17 mouse cellular contexts compared by ENCODE assay signal in the genomic region with DNA sequence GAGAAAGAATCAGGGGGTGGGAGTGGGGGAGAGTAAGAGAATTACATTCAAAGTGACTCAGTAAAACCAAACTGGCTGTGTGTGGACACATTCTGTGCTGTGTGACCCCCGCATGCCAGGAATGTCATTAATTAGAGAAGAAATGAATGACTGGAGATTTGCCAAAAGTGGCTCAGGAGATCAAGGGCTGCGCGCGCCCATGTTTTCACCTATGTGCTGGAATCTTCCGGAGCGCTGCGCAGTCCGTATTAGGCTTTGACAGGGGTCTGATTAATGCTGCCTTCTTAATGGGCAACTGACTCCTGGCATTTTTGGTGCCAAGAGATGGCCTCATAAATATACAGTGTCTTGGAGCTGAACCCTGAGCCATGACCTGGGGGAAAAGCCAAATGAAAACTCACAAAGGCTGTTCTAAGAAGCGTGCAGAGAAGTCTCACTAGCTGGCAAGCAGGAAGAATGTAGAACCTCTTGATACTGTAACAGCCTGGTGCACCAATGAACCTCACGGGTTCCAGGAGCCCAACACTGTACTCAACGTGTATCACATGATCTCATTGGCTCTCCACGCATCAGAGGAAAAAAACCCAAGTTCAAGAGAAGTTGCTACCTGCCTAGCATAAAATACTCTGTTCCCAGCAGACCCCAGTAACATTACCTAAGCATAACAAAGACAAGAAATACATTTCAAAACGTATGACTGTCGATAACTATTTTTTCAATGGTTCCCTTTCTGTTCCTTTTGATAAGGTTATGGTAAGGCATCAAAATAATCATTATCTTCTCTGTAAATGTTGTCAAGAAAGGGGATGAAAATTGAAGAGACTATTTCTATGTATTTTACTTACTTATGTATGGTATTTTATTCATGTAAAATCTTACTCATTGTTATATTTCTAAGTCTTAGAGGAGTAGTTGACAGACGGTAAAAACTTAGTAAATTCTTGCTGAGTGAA.
A peak's percentile ranks its signal among the peaks of the same experiment; 100 is the strongest.
DNase-seq lines count a peak whose midpoint lies in the region; ATAC-seq and TF ChIP-seq lines count a peak whose summit lies in the region.
"Had no signal": no experiment of that assay in that cellular context is flagged by ENCODE, and none has a peak within 500 bp of the region (broad histone marks: within the 10 kb centered on the region; RNA-seq: fewer than 3 reads in every experiment).

No protein-coding gene starts in this region.

- peak; percentile 17 for DNase-seq in forebrain, embryonic 14.5 days (ENCODE audit: low spot score)
- DNase-seq in forebrain, postnatal 0 days = no peak
- peak; percentile 42 for DNase-seq in kidney, postnatal 0 days (ENCODE audit: low spot score)
- DNase-seq in kidney, adult 9 months = no peak
- DNase-seq in retina, postnatal 1 day = peak; percentile 47
- no peak for DNase-seq in retina, embryonic 14.5 days (ENCODE audit: low spot score)
- DNase-seq: cerebellum, adult 2 months; gastrocnemius, postnatal 25 days; lung, adult 18-20 months; thymus, postnatal 25 days had no signal

- TF ChIP-seq CTCF in forebrain, postnatal 0 days (IDR thresholded peaks at IDR 0.05; ENCODE audit: low read depth) = no peak
- no peak for TF ChIP-seq CTCF in kidney, postnatal 0 days (IDR thresholded peaks at IDR 0.05; ENCODE audit: low read depth)

- H3K9me3 ChIP-seq in forebrain, embryonic 14.5 days (replicated peaks; ENCODE audit: control insufficient read depth, low read length) = no peaks in the 10 kb centered on the region
- H3K9me3 ChIP-seq in forebrain, postnatal 0 days (ENCODE audit: low read length) = no peaks in the 10 kb centered on the region
- no peaks in the 10 kb centered on the region for H3K9me3 ChIP-seq in kidney, postnatal 0 days (replicated peaks; ENCODE audit: low read length)
- no peaks in the 10 kb centered on the region for H3K9me3 ChIP-seq in neural tube, embryonic 15.5 days (replicated peaks)
- H3K9me3 ChIP-seq: forebrain, embryonic 12.5 days; midbrain, embryonic 13.5 days had no signal

- H3K9ac ChIP-seq in forebrain, embryonic 14.5 days (ENCODE audit: low read length) = no peak overlapping the region
- H3K9ac ChIP-seq in forebrain, postnatal 0 days = no peak overlapping the region
- H3K9ac ChIP-seq in kidney, postnatal 0 days (ENCODE audit: low read depth, low read length) = no peak overlapping the region
- no peak overlapping the region for H3K9ac ChIP-seq in neural tube, embryonic 15.5 days (replicated peaks)
- H3K9ac ChIP-seq: forebrain, embryonic 12.5 days; midbrain, embryonic 13.5 days had no signal

- H3K4me3 ChIP-seq in forebrain, embryonic 14.5 days (ENCODE audit: low read depth, low read length) = no peak overlapping the region
- no peak overlapping the region for H3K4me3 ChIP-seq in forebrain, postnatal 0 days (ENCODE audit: low read depth, low read length)
- H3K4me3 ChIP-seq in kidney, postnatal 0 days (replicated peaks; ENCODE audit: low read depth, low read length) = no peak overlapping the region
- no peak overlapping the region for H3K4me3 ChIP-seq in neural tube, embryonic 15.5 days (replicated peaks)
- H3K4me3 ChIP-seq: forebrain, embryonic 12.5 days; midbrain, embryonic 13.5 days; myocyte had no signal

- H3K4me1 ChIP-seq in forebrain, embryonic 14.5 days (ENCODE audit: control insufficient read depth, insufficient read depth, low read length) = no peaks in the 10 kb centered on the region
- H3K4me1 ChIP-seq in forebrain, postnatal 0 days (ENCODE audit: insufficient read depth) = 0 out of 2 replicates have a peak, but pooled peaks cover 3% of the 10 kb centered on the region
- no peaks in the 10 kb centered on the region for H3K4me1 ChIP-seq in kidney, postnatal 0 days (replicated peaks; ENCODE audit: insufficient read depth, low read length)
- H3K4me1 ChIP-seq in neural tube, embryonic 15.5 days = peaks cover 8% of the 10 kb centered on the region; the same call in 1 of the 2 replicates
- H3K4me1 ChIP-seq: midbrain, embryonic 13.5 days had no signal

- 55% methylated on average over 15 of the region's 15 CpGs for WGBS in forebrain, embryonic 14.5 days
- 57% methylated on average over 15 of the region's 15 CpGs for WGBS in forebrain, postnatal 0 days
- WGBS in kidney, postnatal 0 days = 41% methylated on average over 15 of the region's 15 CpGs
- WGBS in neural tube, embryonic 15.5 days = 65% methylated on average over 15 of the region's 15 CpGs

- H3K4me2 ChIP-seq in forebrain, embryonic 14.5 days (ENCODE audit: low read length) = no peak overlapping the region
- H3K4me2 ChIP-seq in forebrain, postnatal 0 days (ENCODE audit: low read depth) = no peak overlapping the region
- peak overlapping the region; percentile 37 for H3K4me2 ChIP-seq in kidney, postnatal 0 days (ENCODE audit: low read length)
- peak overlapping the region; percentile 23 for H3K4me2 ChIP-seq in neural tube, embryonic 15.5 days
- H3K4me2 ChIP-seq: forebrain, embryonic 12.5 days; midbrain, embryonic 13.5 days had no signal

- no peak for ATAC-seq in forebrain, embryonic 14.5 days
- no peak for ATAC-seq in forebrain, postnatal 0 days
- no peak; the same call in 1 of the 2 replicates for ATAC-seq in kidney, postnatal 0 days (replicated peaks; ENCODE audit: low FRiP score, low read depth)
- ATAC-seq in neural tube, embryonic 15.5 days (ENCODE audit: low FRiP score) = no peak
- no peak for ATAC-seq in monocyte, adult 5-6 weeks (replicated peaks; ENCODE audit: insufficient number of reproducible peaks, low FRiP score, low TSS enrichment, poor library complexity, severe bottlenecking)
- ATAC-seq: midbrain, embryonic 13.5 days had no signal

- no peak overlapping the region for H3K27ac ChIP-seq in forebrain, embryonic 14.5 days (ENCODE audit: low read depth, low read length)
- H3K27ac ChIP-seq in forebrain, postnatal 0 days (ENCODE audit: low read depth, low read length) = no peak overlapping the region
- no peak overlapping the region for H3K27ac ChIP-seq in kidney, postnatal 0 days
- H3K27ac ChIP-seq in neural tube, embryonic 15.5 days (replicated peaks) = no peak overlapping the region
- H3K27ac ChIP-seq: forebrain, embryonic 12.5 days; macrophage; midbrain, embryonic 13.5 days had no signal

- no peaks in the 10 kb centered on the region for H3K27me3 ChIP-seq in forebrain, embryonic 14.5 days (replicated peaks; ENCODE audit: control insufficient read depth, insufficient read depth, low read length)
- no peaks in the 10 kb centered on the region for H3K27me3 ChIP-seq in forebrain, postnatal 0 days (ENCODE audit: insufficient read depth, low read length)
- no peaks in the 10 kb centered on the region for H3K27me3 ChIP-seq in kidney, postnatal 0 days (ENCODE audit: insufficient read depth, low read length)
- H3K27me3 ChIP-seq in neural tube, embryonic 15.5 days (replicated peaks) = no peaks in the 10 kb centered on the region
- H3K27me3 ChIP-seq: CH12.LX; forebrain, embryonic 12.5 days; midbrain, embryonic 13.5 days had no signal

- no peaks in the 10 kb centered on the region for H3K36me3 ChIP-seq in forebrain, embryonic 14.5 days (ENCODE audit: control insufficient read depth, insufficient read depth, low read length)
- H3K36me3 ChIP-seq in forebrain, postnatal 0 days (ENCODE audit: insufficient read depth) = no peaks in the 10 kb centered on the region
- H3K36me3 ChIP-seq in kidney, postnatal 0 days (ENCODE audit: insufficient read depth, low read length) = no peaks in the 10 kb centered on the region
- no peaks in the 10 kb centered on the region for H3K36me3 ChIP-seq in neural tube, embryonic 15.5 days
- H3K36me3 ChIP-seq: forebrain, embryonic 12.5 days; midbrain, embryonic 13.5 days had no signal

Comparison
In these comparisons a context has a peak if more than half of its experiments do, and no peak if none do; other contexts are left out.
1. DNase-seq: peak in forebrain, embryonic 14.5 days (single experiment), kidney, postnatal 0 days (single experiment) and retina, postnatal 1 day (single experiment); none in forebrain, postnatal 0 days (single experiment), kidney, adult 9 months (single experiment) and retina, embryonic 14.5 days (single experiment).
2. H3K4me2 ChIP-seq: peak in kidney, postnatal 0 days (single experiment) and neural tube, embryonic 15.5 days (single experiment); none in forebrain, embryonic 14.5 days (single experiment) and forebrain, postnatal 0 days (single experiment).